Mouse (Mus musculus) kidney, postnatal 10 days (tissue): Measurements from ENCODE around the gene Il5.

Experiments
- DNase-seq: peaks from one replicate; pipeline ENCODE4 v3.0.0; 2021; ENCODE audit warnings: mixed read lengths

The Il5 gene

GRCm38 (mm10) chr11:53720715-53721114 is at the start of gene Il5:
Gene Il5 (plus strand): TSS chr11:53720794.
- no peak for DNase-seq

GRCm38 (mm10) chr11:53671414-53671813 is 49.2 kb upstream of the Il5 start:
- no peak for DNase-seq

- no peak for DNase-seq
These were observed 40.5 kb upstream of the Il5 start for GRCm38 (mm10) chr11:53680141-53680540.

- no peak for DNase-seq
These were observed 38.9 kb upstream of the Il5 start for GRCm38 (mm10) chr11:53681686-53682085.

- DNase-seq = no peak
These were observed 38.4 kb upstream of the Il5 start for GRCm38 (mm10) chr11:53682170-53682569.

- DNase-seq = no peak
These were observed 37.5 kb upstream of the Il5 start for GRCm38 (mm10) chr11:53682994-53683530.

GRCm38 (mm10) chr11:53691979-53692378 is 28.6 kb upstream of the Il5 start:
- peak; percentile 56 for DNase-seq

GRCm38 (mm10) chr11:53698521-53698920 is 22.1 kb upstream of the Il5 start:
- DNase-seq = no peak

- DNase-seq = no peak
These were observed 21.2 kb upstream of the Il5 start for GRCm38 (mm10) chr11:53699351-53699750.

- peak; percentile 71 for DNase-seq
These were observed 14.2 kb upstream of the Il5 start for GRCm38 (mm10) chr11:53706236-53706933.

GRCm38 (mm10) chr11:53706934-53707717 is 13.5 kb upstream of the Il5 start, which contains the start of gene Rad50:
Gene Rad50 (minus strand): TSS chr11:53707319.
- peak; percentile 96 for DNase-seq

- DNase-seq = no peak
These were observed 12.9 kb upstream of the Il5 start for GRCm38 (mm10) chr11:53707718-53708009.

GRCm38 (mm10) chr11:53719701-53720100 is 893 bp upstream of the Il5 start:
- DNase-seq = no peak

- no peak for DNase-seq
These were observed 10.9 kb downstream of the Il5 start for GRCm38 (mm10) chr11:53731457-53731856.

GRCm38 (mm10) chr11:53732244-53732643 is 11.7 kb downstream of the Il5 start:
- no peak for DNase-seq

- no peak for DNase-seq
These were observed 13.2 kb downstream of the Il5 start for GRCm38 (mm10) chr11:53733824-53734223.

GRCm38 (mm10) chr11:53734431-53734830 is 13.8 kb downstream of the Il5 start:
- DNase-seq = no peak

- DNase-seq = no peak
These were observed 14.5 kb downstream of the Il5 start for GRCm38 (mm10) chr11:53734970-53735681.

GRCm38 (mm10) chr11:53735682-53736245 is 15.2 kb downstream of the Il5 start:
- DNase-seq = peak; percentile 76

- peak; percentile 84 for DNase-seq
These were observed 16.4 kb downstream of the Il5 start for GRCm38 (mm10) chr11:53736771-53737572.

GRCm38 (mm10) chr11:53737573-53737946 is 17.0 kb downstream of the Il5 start:
- peak; percentile 79 for DNase-seq

GRCm38 (mm10) chr11:53742353-53742752 is 21.8 kb downstream of the Il5 start:
- peak; percentile 41 for DNase-seq
